Mouse (Mus musculus) Muller cell, postnatal 12 days (primary cell): ENCODE measurements around the gene Pold3.
"Not testable (repeated sequence)": the region's sequence is repeated elsewhere in the genome, so short reads cannot be mapped to it uniquely, and the experiment has no call there.

Experiments used
- DNase-seq: peaks from one replicate; pipeline ENCODE4 v3.0.0-alpha.2; 2015; ENCODE audit errors: inconsistent ontology term

Gene Pold3

DNA sequence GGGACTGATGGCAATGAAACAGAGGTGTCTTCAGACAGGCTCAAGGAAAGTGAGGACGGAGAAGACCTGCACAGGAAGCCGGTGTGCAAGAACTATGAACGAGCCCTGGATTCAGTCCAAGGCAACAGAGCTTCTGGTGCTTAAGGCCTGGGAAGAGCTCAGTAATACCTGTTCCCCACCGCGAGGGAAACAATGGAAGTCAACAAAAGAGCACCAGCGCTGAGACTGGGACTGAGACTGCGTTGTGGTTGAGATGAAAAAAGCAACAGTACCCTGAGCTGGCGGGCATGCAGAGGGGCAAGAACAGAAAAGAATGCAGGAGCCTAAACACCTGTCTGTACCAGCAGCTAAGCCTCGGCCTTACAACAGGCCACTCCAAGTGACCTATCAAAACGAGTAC is 9.9 kb downstream of the Pold3 start:
- no peak for DNase-seq

DNA sequence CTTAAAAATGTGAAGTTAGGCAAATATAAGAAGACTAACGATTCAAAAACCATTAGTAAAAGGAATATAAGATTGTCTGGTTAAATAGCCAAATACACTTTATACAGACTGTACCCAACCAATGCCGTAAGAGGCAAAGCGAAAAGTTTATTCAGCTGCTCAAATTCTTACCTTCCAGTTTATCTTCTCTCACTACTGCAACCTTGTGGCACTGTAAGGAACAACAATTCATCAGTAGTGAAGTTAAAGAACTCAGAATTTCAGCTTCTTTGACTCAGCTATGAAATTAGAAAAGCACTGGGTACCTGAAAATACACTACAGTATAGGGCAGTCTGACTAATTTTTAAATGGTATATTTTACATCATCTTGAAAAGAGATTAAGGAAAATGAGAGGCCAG is 13.0 kb downstream of the Pold3 start:
- peak; percentile 29 for DNase-seq

DNA sequence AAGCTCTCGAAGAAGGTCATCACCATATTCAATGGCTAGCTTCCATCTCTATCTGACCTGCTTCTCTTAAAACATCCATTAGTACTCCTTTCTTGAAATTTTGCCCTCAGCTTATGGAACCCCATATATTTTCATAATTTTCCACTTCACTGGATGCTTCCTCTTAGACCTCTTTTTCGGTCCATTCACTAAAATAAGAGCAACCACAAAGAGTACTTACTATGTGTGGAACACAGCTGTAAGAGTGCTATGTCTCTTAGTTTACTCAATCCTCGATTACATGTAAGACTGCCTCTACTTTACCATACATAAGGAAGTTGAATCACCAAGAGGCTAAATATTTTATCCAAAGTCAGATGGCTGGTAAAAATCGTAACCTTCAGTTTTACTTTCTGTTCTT is 16.7 kb downstream of the Pold3 start:
- DNase-seq, result no peak

DNA sequence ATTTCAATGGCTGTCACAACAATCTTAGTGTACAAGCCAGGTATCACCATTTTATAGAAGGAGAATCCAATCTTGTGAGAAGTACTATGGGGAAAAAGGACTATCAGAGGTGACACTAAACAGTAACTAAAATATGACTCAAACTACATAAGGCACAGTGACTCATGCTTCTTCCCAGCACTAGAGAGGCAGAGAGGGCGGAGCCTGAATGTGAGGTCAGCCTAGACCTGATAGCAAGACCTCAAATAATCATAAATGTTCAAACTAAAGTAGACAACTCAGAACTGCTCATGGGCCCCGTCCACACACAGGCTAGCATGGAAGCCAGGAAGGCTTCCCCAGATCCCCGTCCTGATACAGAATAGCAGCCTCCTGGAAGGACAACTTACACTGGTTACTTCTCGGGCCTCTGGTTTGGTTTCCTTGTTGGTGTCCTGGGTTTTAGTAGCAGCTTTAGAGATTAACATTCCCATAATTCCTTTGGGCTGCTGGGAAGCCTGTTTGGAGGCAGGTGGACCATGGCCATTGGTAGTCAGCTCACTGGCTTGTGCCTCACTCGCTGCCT is 21.3 kb downstream of the Pold3 start:
- DNase-seq, result peak; percentile 7

GRCm38 (mm10) chr7:100086891-100087290 is 34.5 kb downstream of the Pold3 start:
- no peak for DNase-seq

DNA sequence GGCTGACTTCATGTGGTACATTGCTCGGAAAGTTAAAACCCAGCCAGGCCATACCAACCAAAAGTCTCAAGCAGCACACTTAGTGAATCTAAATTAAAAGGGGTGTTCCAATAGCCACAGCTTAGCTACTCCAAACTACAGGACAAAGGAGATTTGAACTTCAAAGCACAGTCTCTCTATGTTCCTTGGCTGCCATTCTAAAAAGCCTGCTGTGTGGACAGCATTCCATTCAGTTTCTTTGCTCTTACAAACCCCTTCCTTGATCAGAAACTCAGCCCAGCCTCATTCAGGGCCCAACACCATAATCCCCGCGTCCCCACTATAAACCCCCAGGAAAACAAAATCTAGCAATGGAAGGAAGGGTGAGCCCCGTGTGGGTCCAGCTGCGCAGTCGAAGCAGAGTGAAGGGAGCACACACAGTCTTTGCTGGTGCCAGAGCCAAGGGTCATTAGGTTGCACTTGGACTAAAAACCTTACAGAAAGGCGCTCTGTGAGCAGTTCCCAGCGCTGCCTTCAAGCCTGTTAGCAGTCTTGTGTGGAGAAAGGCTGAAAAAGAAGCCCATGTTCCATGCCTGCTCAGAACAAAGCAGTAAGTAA is 35.1 kb downstream of the Pold3 start:
- no peak for DNase-seq

- DNase-seq, result no peak
Observed at GRCm38 (mm10) chr7:100083812-100084211, 37.6 kb downstream of the Pold3 start.

- DNase-seq, result no peak
Observed at GRCm38 (mm10) chr7:100082836-100083235, 38.5 kb downstream of the Pold3 start.

DNA sequence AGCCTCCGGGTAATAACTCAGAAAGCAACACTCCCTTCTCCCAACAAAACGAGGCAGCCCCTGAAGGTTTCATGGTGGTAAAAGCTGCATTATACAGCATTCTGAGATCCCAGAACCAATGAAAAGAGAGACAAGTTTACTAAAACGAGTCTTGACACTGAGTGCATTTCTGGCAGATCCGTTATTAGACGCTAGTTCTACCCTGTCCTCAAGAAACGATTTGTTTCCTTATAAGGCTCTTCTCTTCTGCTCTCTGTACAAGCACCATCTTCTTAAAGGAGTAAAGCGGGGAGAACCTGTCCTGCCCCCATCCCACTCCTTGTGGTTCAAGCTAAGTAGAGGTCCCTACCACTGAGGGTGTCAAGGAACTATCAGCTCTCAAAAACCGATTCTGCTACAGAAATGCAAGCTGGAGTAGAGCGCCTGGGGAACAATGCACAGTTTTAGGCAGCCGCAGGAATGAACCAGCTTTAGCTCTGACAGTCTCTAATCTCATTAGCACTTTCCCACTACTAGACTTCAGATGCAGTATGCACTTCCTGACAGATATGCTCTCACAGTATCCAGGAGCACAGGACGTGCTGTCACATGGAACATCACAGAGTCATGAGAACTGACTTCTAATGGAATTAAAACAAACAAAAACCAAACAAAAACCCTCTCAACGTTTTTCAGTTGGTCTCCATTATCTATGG is 41.1 kb downstream of the Pold3 start:
- no peak for DNase-seq

- DNase-seq, result no peak
Observed at GRCm38 (mm10) chr7:100077071-100077470, 44.3 kb downstream of the Pold3 start.

GRCm38 (mm10) chr7:100076296-100076695 is 45.1 kb downstream of the Pold3 start:
- DNase-seq, result no peak

DNA sequence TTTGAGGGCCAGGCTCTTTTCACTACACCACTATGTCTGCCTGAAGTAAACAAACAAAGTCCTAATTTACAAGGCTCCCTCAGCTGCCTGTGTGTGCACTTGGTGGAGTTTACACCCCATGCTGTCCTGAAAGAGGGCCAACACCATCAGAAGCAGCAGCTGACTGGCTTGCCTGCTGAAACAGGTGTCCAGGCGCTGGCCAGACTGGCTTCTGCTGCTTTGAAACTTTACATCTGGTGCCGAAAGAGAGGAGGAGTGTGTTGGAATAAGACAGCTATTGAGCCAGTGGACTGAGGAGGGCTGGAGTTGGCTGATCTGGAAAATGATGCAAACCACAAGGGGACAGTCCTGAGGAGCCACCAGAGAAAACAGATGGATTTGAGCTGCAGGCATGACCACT is 47.4 kb downstream of the Pold3 start:
- no peak for DNase-seq

DNA sequence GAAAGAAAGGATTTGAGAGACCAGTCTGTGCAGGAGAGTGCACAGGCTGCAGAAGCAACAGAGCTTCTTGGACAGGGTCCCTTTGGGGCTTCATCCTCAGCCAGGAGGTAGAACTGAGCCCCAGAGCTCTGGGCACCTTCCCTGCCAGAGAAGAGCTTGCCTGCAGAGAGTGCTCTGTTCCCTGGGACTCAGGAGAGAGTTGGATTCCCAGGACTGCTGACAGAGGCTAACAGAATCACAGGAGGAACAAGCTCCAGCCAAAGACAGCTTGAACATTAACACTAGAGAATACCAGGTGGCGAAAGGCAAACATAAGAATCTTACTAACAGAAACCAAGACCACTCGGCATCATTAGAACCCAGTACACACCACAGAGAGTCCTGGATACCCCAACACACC is 68.4 kb downstream of the Pold3 start:
- DNase-seq, result not testable (repeated sequence)

GRCm38 (mm10) chr7:100051904-100052303 is 69.5 kb downstream of the Pold3 start:
- no peak for DNase-seq

DNA sequence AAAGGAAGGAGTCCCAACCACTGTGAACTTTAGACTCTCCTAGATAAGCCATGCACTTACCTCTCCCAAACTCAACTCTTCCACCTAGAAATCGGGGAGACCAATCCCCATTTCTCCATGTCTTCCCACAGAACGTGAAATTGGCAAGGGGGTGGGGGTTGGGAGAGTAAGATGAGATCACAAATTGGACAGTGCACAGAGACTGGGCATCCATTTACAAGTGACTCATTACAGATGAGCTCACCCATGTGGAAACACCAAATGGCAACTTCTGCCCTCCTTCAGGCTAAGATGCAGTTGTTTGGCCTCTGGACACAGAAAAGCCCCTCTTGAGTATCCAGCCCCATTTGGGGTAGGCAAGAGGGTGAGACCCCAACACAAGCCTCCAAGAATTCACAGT is 74.9 kb downstream of the Pold3 start:
- DNase-seq, result peak; percentile 82

DNA sequence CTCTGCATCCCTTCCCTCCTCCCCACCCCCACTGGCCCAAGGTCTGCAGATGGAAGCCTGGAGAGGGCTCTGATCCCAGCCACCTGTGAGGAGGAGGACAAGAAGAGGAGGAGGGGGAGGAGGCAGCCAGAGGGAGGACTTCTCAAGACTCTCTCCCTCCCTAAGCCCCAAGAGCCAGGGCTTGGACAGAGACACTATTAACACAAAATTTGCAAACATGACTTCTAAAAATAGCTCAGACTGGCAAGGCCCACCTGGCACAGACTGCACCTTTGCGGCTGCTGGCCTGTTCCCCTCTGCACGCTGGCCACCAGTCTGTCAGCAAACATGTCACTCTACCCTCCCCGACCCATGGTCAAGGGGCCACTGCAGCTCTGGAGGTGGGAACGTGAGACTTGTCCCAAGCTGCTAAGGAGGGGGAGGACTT is 77.7 kb downstream of the Pold3 start:
- DNase-seq, result no peak

- DNase-seq, result no peak
Observed at GRCm38 (mm10) chr7:100043096-100043495, 78.3 kb downstream of the Pold3 start.

- DNase-seq, result peak; percentile 62
Observed at GRCm38 (mm10) chr7:100042120-100042519, 79.2 kb downstream of the Pold3 start.

GRCm38 (mm10) chr7:100036495-100036894 is 84.9 kb downstream of the Pold3 start:
- no peak for DNase-seq

DNA sequence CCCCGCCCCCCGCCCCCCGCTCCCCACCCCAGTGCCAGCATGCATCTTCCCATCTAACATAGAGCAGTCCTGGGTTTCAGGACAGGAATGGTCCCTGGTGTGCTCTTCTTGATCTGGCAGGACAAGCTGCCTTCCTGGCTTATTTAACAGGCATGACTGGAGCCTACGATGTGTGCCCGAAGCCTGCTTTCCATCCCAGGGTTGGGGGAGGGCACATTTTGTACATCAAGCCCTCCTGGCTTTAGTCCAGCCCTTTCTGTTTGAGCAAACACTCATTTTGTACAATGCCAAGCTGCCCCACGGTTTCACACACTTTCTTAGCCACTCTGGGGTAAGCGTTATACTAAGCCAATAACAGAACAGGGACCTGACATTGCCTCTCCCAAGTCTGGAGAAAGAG is 85.3 kb downstream of the Pold3 start:
- no peak for DNase-seq

- DNase-seq, result no peak
Observed at GRCm38 (mm10) chr7:100034815-100035463, 86.4 kb downstream of the Pold3 start.

GRCm38 (mm10) chr7:100033672-100034071 is 87.7 kb downstream of the Pold3 start:
- DNase-seq, result no peak
